Mouse (Mus musculus): ENCODE data around the gene Hist1h2bf. TPM values are rescaled to one million over a fixed set of nuclear protein-coding genes. Genes with fewer than 3 reads are reported as not detected.
"Not testable (repeated sequence)": the region's sequence is repeated elsewhere in the genome, so short reads cannot be mapped to it uniquely, and the experiment has no call there.

Gene Hist1h2bf
- polyA plus RNA-seq, 1 experiment, result 2.7 TPM

GRCm38 (mm10) chr13:23592614-23593013, 18.6 kb upstream of the Hist1h2bf start:
- no peak for DNase-seq
- TF ChIP-seq CTCF (IDR thresholded peaks at IDR 0.05; ENCODE audit: insufficient read depth, low read length), result no peak
- no peak for TF ChIP-seq POLR2A (IDR thresholded peaks at IDR 0.05; ENCODE audit: borderline replicate concordance, extremely low read depth, low read depth, low read length)
- WGBS, result 52% methylated on average over 7 of the region's 7 CpGs
- Histone ChIP-seq H3K4me1 (ENCODE audit: control insufficient read depth, insufficient read depth, low read length) (peaks cover 5% of the 10 kb centered on the region; the same call in 1 of the 2 replicates), H3K4me3 (replicated peaks; ENCODE audit: extremely low read depth, low read depth, low read length) (no peak overlapping the region)

DNA sequence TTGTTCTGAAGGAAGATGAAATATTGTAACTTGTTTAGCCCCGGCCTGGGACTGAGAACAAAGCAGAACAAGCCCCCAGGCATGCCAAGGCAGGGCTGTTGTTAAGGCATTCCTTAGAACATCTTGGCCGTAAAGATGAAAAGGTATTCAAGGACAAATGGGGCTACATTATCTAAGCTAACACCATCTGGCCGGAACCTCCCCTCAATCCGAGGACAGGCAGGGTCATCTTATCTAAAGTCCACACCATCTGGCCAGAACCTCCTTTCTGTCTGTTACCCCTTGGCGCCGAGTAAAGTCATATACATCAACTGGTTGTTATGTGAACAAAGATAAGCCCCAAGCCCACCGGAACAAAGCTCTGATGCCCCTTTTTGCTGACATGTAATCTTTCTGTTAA, 17.9 kb upstream of the Hist1h2bf start:
- H3K4me1 ChIP-seq (ENCODE audit: control insufficient read depth, insufficient read depth, low read length); H3K4me3 ChIP-seq (replicated peaks; ENCODE audit: extremely low read depth, low read depth, low read length); DNase-seq: not testable (repeated sequence)
- 85% methylated on average over 7 of the region's 7 CpGs for WGBS

- no peak overlapping the region for H3K4me3 ChIP-seq (replicated peaks; ENCODE audit: extremely low read depth, low read depth, low read length)
- TF ChIP-seq POLR2A (IDR thresholded peaks at IDR 0.05; ENCODE audit: borderline replicate concordance, extremely low read depth, low read depth, low read length), result no peak
- no peak for TF ChIP-seq CTCF (IDR thresholded peaks at IDR 0.05; ENCODE audit: insufficient read depth, low read length)
- WGBS, result 87% methylated on average over 7 of the region's 7 CpGs
These were observed 17.2 kb upstream of the Hist1h2bf start for GRCm38 (mm10) chr13:23591206-23591605.

DNA sequence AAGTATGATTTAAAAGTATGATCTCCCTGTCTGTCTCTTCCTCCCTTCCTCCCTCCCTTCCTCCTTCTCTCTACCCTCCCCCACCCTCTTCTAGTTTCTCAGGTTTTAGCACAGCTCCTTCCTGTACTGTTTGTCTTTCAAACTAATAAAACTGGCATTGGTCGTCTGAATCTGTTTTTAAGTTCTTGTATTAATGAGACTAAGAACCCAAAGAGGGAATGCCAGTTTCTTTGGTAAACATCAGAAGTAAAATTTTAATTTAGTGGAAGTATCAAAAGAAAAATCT, 12.9 kb upstream of the Hist1h2bf start:
- H3K4me3 ChIP-seq (replicated peaks; ENCODE audit: extremely low read depth, low read depth, low read length), result no peak overlapping the region
- WGBS, result 0% methylated on average over 1 of the region's 1 CpGs
- peaks cover 2% of the 10 kb centered on the region; the same call in 1 of the 2 replicates for H3K4me1 ChIP-seq (ENCODE audit: control insufficient read depth, insufficient read depth, low read length)
- TF ChIP-seq POLR2A (IDR thresholded peaks at IDR 0.05; ENCODE audit: borderline replicate concordance, extremely low read depth, low read depth, low read length) (no peak), CTCF (IDR thresholded peaks at IDR 0.05; ENCODE audit: insufficient read depth, low read length) (no peak)
- no peak for DNase-seq

More at GRCm38 (mm10) chr13:23591206-23591605, 17.2 kb upstream of the Hist1h2bf start:
- peaks cover 5% of the 10 kb centered on the region; the same call in 1 of the 2 replicates for H3K4me1 ChIP-seq (ENCODE audit: control insufficient read depth, insufficient read depth, low read length)
- no peak for DNase-seq

GRCm38 (mm10) chr13:23586099-23586939, 12.3 kb upstream of the Hist1h2bf start:
- 2% methylated on average over 22 of the region's 22 CpGs for WGBS
- Histone ChIP-seq H3K4me1 (ENCODE audit: control insufficient read depth, insufficient read depth, low read length) (peaks cover 2% of the 10 kb centered on the region; the same call in 1 of the 2 replicates), H3K4me3 (replicated peaks; ENCODE audit: extremely low read depth, low read depth, low read length) (peak overlapping the region; percentile 64)
- TF ChIP-seq CTCF (IDR thresholded peaks at IDR 0.05; ENCODE audit: insufficient read depth, low read length) (no peak), POLR2A (IDR thresholded peaks at IDR 0.05; ENCODE audit: borderline replicate concordance, extremely low read depth, low read depth, low read length) (no peak)
- peak; percentile 16 for DNase-seq

GRCm38 (mm10) chr13:23585442-23586098, 11.6 kb upstream of the Hist1h2bf start:
- H3K4me3 ChIP-seq (replicated peaks; ENCODE audit: extremely low read depth, low read depth, low read length), result peak overlapping the region; percentile 91
- under 1% methylated on average over 34 of the region's 36 CpGs for WGBS
- peak; percentile 63 for DNase-seq
- peak; percentile 97 for TF ChIP-seq POLR2A (IDR thresholded peaks at IDR 0.05; ENCODE audit: borderline replicate concordance, extremely low read depth, low read depth, low read length)
- not testable (repeated sequence) for H3K4me1 ChIP-seq (ENCODE audit: control insufficient read depth, insufficient read depth, low read length)

GRCm38 (mm10) chr13:23585029-23585441, 11.0 kb upstream of the Hist1h2bf start:
- WGBS, result under 1% methylated on average over 21 of the region's 21 CpGs
- TF ChIP-seq CTCF (IDR thresholded peaks at IDR 0.05; ENCODE audit: insufficient read depth, low read length), result no peak
- TF ChIP-seq POLR2A (IDR thresholded peaks at IDR 0.05; ENCODE audit: borderline replicate concordance, extremely low read depth, low read depth, low read length), result peak; percentile 59; the same call in 1 of the 2 replicates
- Histone ChIP-seq H3K4me3 (replicated peaks; ENCODE audit: extremely low read depth, low read depth, low read length) (peak overlapping the region; percentile 91), H3K4me1 (ENCODE audit: control insufficient read depth, insufficient read depth, low read length) (peaks cover 2% of the 10 kb centered on the region; the same call in 1 of the 2 replicates)
- DNase-seq, result peak; percentile 78

DNA sequence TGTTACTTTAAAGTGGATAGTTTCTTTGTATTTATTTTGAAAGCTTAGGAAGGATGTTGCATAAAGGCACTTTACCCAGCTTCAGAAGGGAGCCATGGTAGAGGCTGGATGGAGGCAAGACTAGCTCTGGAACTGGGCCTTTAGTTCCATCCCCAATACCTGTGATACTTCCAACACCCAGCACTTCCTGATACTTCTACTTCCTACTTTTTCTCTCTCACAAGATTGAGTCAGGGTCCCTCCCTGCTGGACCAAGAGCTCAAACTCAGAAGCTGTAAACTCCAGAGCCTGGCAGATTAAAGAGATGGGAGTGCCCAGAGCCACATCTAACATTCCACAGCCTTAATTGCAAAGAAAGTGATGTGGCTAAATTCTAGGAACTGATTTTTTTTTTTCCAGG, 10.3 kb upstream of the Hist1h2bf start:
- Histone ChIP-seq H3K4me1 (ENCODE audit: control insufficient read depth, insufficient read depth, low read length) (peaks cover 2% of the 10 kb centered on the region; the same call in 1 of the 2 replicates), H3K4me3 (replicated peaks; ENCODE audit: extremely low read depth, low read depth, low read length) (peak overlapping the region; percentile 11)
- peak; percentile 15 for DNase-seq
- TF ChIP-seq POLR2A (IDR thresholded peaks at IDR 0.05; ENCODE audit: borderline replicate concordance, extremely low read depth, low read depth, low read length) (no peak), CTCF (IDR thresholded peaks at IDR 0.05; ENCODE audit: insufficient read depth, low read length) (no peak)

- peaks cover 2% of the 10 kb centered on the region; the same call in 1 of the 2 replicates for H3K4me1 ChIP-seq (ENCODE audit: control insufficient read depth, insufficient read depth, low read length)
- DNase-seq, result no peak
- TF ChIP-seq POLR2A (IDR thresholded peaks at IDR 0.05; ENCODE audit: borderline replicate concordance, extremely low read depth, low read depth, low read length) (no peak), CTCF (IDR thresholded peaks at IDR 0.05; ENCODE audit: insufficient read depth, low read length) (no peak)
These were observed 9.5 kb upstream of the Hist1h2bf start for GRCm38 (mm10) chr13:23583387-23584068.

More at GRCm38 (mm10) chr13:23583387-23584068, 9.5 kb upstream of the Hist1h2bf start:
- no peak overlapping the region for H3K4me3 ChIP-seq (replicated peaks; ENCODE audit: extremely low read depth, low read depth, low read length)
